Mouse (Mus musculus) limb, embryonic 11.5 days (tissue): ENCODE measurements around the gene Efs. TPM values are rescaled to one million over a fixed set of nuclear protein-coding genes. Genes with fewer than 3 reads are reported as not detected.
"Not testable (repeated sequence)": the region's sequence is repeated elsewhere in the genome, so short reads cannot be mapped to it uniquely, and the experiment has no call there.

Experiments
- ATAC-seq: fragments of 200-750 bp; cut with Nextera tagmentation; 2 replicates; pipeline ENCODE4 v1.8.0; 2017; ENCODE audit warnings: low read depth; ENCODE audit not compliant: insufficient number of reproducible peaks, low FRiP score, low TSS enrichment
- DNase-seq: peaks from one replicate; pipeline ENCODE4 v3.0.0-alpha.2; 2015; ENCODE audit warnings: low spot score
- H3K27ac ChIP-seq: fragments of 300-500 bp; sonication (generic); replicated peaks from 2 replicates; pipeline ENCODE4 v1.5.1; 2014; ENCODE audit warnings: low read depth, mild to moderate bottlenecking, low read length
- H3K27me3 ChIP-seq: fragments of 300-500 bp; sonication (generic); 2 replicates; pipeline ENCODE4 v1.6.1; 2014; ENCODE audit warnings: mild to moderate bottlenecking, low read length, mixed read lengths; ENCODE audit not compliant: control insufficient read depth, insufficient read depth
- H3K36me3 ChIP-seq: fragments of 300-500 bp; sonication (generic); 2 replicates; pipeline ENCODE4 v1.6.1; 2014; ENCODE audit warnings: mild to moderate bottlenecking, low read length, moderate library complexity, mixed read lengths; ENCODE audit not compliant: control insufficient read depth, insufficient read depth
- H3K4me1 ChIP-seq: fragments of 300-500 bp; sonication (generic); 2 replicates; pipeline ENCODE4 v1.6.1; 2014; ENCODE audit warnings: low read length, mixed read lengths; ENCODE audit not compliant: control insufficient read depth, insufficient read depth
- H3K4me2 ChIP-seq: fragments of 300-500 bp; sonication (generic); 2 replicates; pipeline ENCODE4 v1.6.1; 2014; ENCODE audit warnings: low read depth, mild to moderate bottlenecking, moderate library complexity; ENCODE audit not compliant: severe bottlenecking
- H3K4me3 ChIP-seq: fragments of 300-500 bp; sonication (generic); 2 replicates; pipeline ENCODE4 v1.5.1; 2014; ENCODE audit warnings: low read depth, low read length
- H3K9ac ChIP-seq: fragments of 300-500 bp; sonication (generic); 2 replicates; pipeline ENCODE4 v1.6.1; 2014; ENCODE audit warnings: mild to moderate bottlenecking, low read length
- H3K9me3 ChIP-seq: fragments of 300-500 bp; sonication (generic); 2 replicates; pipeline ENCODE4 v1.6.1; 2016; ENCODE audit warnings: low read length; ENCODE audit not compliant: control insufficient read depth
- WGBS: fragments of 180-500 bp; shearing (Covaris S2); extraction: QIAGEN DNeasy Blood & Tissue Kit; methylation state at CpG from one replicate; pipeline ENCODE4 v1.1.7; 2014; 5-methylcytosine and 5-hydroxymethylcytosine counted together
- polyA plus RNA-seq: library from polyadenylated mRNA; unstranded; fragments of >200 nt; fragmentation: Nextera tagmentation; extraction: Ambion mirVana; gene quantifications from 2 replicates; pipeline ENCODE4 v1.2.1, GENCODE M21; 2014

Gene Efs
- polyA plus RNA-seq, 1 experiment from 2014 or later = 44.6 TPM

DNA sequence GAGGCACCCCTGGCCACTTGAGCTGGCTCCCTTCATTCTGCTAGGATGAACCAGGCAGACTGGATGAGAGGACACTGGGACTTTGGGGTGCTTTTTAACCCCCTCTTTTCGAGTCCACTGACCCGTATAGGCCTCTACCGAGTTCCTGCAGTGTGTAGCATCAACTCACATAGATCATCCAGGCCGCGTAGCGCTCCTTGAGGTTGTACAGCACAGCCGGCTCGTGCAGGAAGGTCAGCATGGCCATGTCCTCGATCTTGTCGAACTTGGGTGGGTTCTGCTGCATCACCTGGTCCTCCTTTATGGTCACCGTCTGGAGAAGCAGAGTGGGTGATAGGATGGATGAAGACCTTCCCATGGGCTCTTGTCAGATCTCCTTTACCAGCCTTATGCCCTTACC lies 37.8 kb upstream of the Efs start:
- 92% methylated on average over 11 of the region's 11 CpGs for WGBS
- no peaks in the 10 kb centered on the region for H3K9me3 ChIP-seq
- no peak overlapping the region for H3K4me2 ChIP-seq
- DNase-seq (no peak), ATAC-seq (no peak)
- no peak overlapping the region for H3K4me3 ChIP-seq
- no peak overlapping the region for H3K27ac ChIP-seq
- H3K36me3 ChIP-seq = no peaks in the 10 kb centered on the region
- no peak overlapping the region for H3K9ac ChIP-seq
- no peaks in the 10 kb centered on the region for H3K27me3 ChIP-seq
- peaks cover 3% of the 10 kb centered on the region; the same call in 1 of the 2 replicates for H3K4me1 ChIP-seq

- Histone ChIP-seq H3K9me3 (no peaks in the 10 kb centered on the region), H3K9ac (no peak overlapping the region), H3K4me2 (no peak overlapping the region), H3K36me3 (no peaks in the 10 kb centered on the region), H3K4me1 (peaks cover 3% of the 10 kb centered on the region; the same call in 1 of the 2 replicates), H3K4me3 (no peak overlapping the region), H3K27ac (no peak overlapping the region), H3K27me3 (no peaks in the 10 kb centered on the region)
- 92% methylated on average over 7 of the region's 7 CpGs for WGBS
- DNase-seq = no peak
- no peak for ATAC-seq
Measured at GRCm38 (mm10) chr14:54962714-54963113, 36.8 kb upstream of the Efs start.

DNA sequence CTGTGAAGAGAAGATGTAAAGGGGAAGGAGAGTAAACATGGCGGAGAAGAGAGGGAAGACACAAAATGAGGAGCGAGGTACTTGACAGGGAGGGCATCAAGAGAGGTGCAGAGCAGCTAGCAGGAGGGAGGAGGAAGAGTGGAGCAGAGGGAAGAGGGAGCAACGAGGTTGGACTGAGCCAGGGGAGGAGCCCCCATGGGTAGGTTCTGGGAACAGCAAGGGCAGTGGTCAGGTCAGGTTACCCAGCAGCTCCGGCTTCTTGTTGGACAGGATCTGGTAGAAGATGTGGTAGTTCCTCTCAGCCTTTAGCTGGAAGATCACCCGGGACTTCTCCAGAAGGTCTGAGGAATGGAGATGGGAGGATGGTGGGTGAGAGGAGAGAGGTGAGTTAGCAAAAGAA lies 35.6 kb upstream of the Efs start:
- H3K27me3 ChIP-seq = no peaks in the 10 kb centered on the region
- H3K4me3 ChIP-seq = no peak overlapping the region
- H3K4me2 ChIP-seq = no peak overlapping the region
- no peaks in the 10 kb centered on the region for H3K9me3 ChIP-seq
- H3K4me1 ChIP-seq = no peaks in the 10 kb centered on the region
- no peak for DNase-seq
- no peak overlapping the region for H3K27ac ChIP-seq
- ATAC-seq = no peak
- 76% methylated on average over 5 of the region's 5 CpGs for WGBS
- H3K36me3 ChIP-seq = no peaks in the 10 kb centered on the region
- H3K9ac ChIP-seq = no peak overlapping the region

GRCm38 (mm10) chr14:54960769-54961168 lies 34.8 kb upstream of the Efs start:
- Histone ChIP-seq H3K27me3 (no peaks in the 10 kb centered on the region), H3K36me3 (no peaks in the 10 kb centered on the region), H3K4me1 (no peaks in the 10 kb centered on the region), H3K4me2 (no peak overlapping the region), H3K4me3 (no peak overlapping the region), H3K27ac (no peak overlapping the region), H3K9ac (no peak overlapping the region), H3K9me3 (no peaks in the 10 kb centered on the region)
- ATAC-seq (no peak), DNase-seq (no peak)
- 70% methylated on average over 10 of the region's 10 CpGs for WGBS

DNA sequence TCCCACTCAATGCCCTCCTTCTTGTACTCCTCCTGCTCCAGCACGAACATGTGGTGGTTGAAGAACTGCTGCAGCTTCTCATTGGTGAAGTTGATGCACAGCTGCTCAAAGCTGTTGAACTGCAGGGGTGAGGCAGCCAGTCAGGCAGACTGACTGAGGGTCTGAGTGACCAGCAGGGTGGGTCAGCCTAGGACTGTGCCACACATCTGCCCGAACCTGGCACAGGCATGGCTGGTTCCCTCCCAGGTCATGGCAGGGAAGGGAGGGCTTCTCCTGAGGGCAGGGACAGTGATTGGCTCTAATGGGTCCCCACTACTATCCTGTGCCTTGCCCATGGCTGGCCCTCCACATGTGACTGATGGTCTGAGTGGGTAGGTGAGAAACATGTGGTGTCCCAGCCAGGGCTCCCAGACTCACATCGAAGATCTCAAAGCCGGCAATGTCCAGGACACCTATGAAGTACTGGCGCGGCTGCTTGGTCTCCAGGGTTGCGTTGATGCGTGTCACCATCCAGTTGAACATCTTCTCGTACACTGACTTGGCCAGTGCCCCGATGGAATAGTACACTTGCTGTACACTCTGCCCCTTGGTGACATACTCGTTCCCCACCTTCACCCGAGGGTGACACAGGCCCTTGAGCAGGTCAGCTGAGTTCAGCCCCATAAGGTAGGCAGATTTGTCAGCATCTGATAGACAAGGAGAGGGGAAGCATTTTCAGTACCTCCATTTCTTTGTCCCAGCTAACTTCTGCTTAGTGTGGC lies 34.1 kb upstream of the Efs start:
- 90% methylated on average over 12 of the region's 12 CpGs for WGBS
- H3K27ac ChIP-seq = not testable (repeated sequence)

DNA sequence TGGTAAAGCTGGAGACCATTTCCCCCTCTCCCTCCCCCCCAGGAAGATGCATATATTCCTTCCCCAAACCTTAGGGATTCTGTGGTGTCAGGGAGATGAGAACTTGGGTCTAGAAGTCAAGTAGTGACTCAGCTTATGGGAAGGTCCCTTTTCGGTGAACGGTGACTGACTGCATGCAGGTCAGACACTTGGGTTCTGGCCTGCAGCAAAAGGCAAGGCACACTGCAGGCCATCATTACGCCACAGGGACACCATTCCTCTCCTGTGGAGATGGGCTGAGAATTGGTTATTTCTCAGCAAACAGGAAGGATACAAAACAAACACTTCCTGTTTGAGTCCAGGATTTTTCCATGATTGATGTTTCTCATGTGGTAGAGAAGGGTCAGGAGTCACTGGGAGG lies 33.3 kb upstream of the Efs start:
- ATAC-seq (no peak), DNase-seq (no peak)
- H3K4me1 ChIP-seq = no peaks in the 10 kb centered on the region
- H3K27me3 ChIP-seq = no peaks in the 10 kb centered on the region
- no peaks in the 10 kb centered on the region for H3K36me3 ChIP-seq
- H3K9me3 ChIP-seq = no peaks in the 10 kb centered on the region
- no peak overlapping the region for H3K4me2 ChIP-seq
- H3K27ac ChIP-seq = no peak overlapping the region
- no peak overlapping the region for H3K9ac ChIP-seq
- WGBS = 84% methylated on average over 3 of the region's 3 CpGs
- no peak overlapping the region for H3K4me3 ChIP-seq

More for the DNA sequence above, 34.1 kb upstream of the Efs start:
- H3K36me3 ChIP-seq, DNase-seq, H3K9me3 ChIP-seq, ATAC-seq, H3K4me2 ChIP-seq, H3K4me1 ChIP-seq, H3K27me3 ChIP-seq, H3K4me3 ChIP-seq, H3K9ac ChIP-seq: not testable (repeated sequence)

DNA sequence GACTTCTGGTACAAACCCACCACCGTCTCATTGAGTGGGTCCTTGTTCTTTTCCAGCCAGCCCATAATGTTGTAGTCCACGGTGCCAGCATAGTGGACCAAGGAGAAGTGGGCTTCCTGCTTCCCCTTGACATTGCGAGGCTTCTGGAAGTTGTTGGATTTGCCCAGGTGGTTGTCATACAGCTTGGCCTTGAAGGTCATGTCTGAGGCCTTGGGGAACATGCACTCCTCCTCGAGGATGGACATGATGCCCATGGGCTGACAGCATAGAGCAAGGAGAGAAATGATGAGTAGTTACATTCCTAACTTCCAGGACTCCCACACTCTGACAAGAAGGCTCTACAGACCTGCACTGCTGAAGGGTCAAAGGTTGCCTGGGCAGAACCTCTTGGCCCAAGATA lies 32.6 kb upstream of the Efs start:
- WGBS = 79% methylated on average over 4 of the region's 4 CpGs
- Histone ChIP-seq H3K9ac (no peak overlapping the region), H3K36me3 (no peaks in the 10 kb centered on the region), H3K4me2 (no peak overlapping the region), H3K27ac (no peak overlapping the region), H3K4me1 (no peaks in the 10 kb centered on the region), H3K9me3 (no peaks in the 10 kb centered on the region), H3K27me3 (no peaks in the 10 kb centered on the region), H3K4me3 (no peak overlapping the region)
- DNase-seq (no peak), ATAC-seq (no peak)

- DNase-seq (no peak), ATAC-seq (no peak)
- WGBS = 86% methylated on average over 9 of the region's 9 CpGs
- Histone ChIP-seq H3K4me3 (no peak overlapping the region), H3K36me3 (no peaks in the 10 kb centered on the region), H3K27me3 (peaks cover 2% of the 10 kb centered on the region; the same call in 1 of the 2 replicates), H3K9ac (no peak overlapping the region), H3K4me2 (no peak overlapping the region), H3K4me1 (no peaks in the 10 kb centered on the region), H3K9me3 (no peaks in the 10 kb centered on the region), H3K27ac (no peak overlapping the region)
Measured at GRCm38 (mm10) chr14:54956533-54956932, 30.6 kb upstream of the Efs start.

GRCm38 (mm10) chr14:54955481-54955880 lies 29.6 kb upstream of the Efs start:
- no peak for ATAC-seq
- Histone ChIP-seq H3K4me1 (no peaks in the 10 kb centered on the region), H3K4me3 (no peak overlapping the region), H3K36me3 (no peaks in the 10 kb centered on the region), H3K4me2 (no peak overlapping the region), H3K9me3 (no peaks in the 10 kb centered on the region), H3K9ac (no peak overlapping the region), H3K27ac (no peak overlapping the region), H3K27me3 (peaks cover 4% of the 10 kb centered on the region; the same call in 1 of the 2 replicates)
- 87% methylated on average over 3 of the region's 3 CpGs for WGBS
- no peak for DNase-seq
